Comparison of ENCODE assay signal across 34 mouse cellular contexts in the genomic region with DNA sequence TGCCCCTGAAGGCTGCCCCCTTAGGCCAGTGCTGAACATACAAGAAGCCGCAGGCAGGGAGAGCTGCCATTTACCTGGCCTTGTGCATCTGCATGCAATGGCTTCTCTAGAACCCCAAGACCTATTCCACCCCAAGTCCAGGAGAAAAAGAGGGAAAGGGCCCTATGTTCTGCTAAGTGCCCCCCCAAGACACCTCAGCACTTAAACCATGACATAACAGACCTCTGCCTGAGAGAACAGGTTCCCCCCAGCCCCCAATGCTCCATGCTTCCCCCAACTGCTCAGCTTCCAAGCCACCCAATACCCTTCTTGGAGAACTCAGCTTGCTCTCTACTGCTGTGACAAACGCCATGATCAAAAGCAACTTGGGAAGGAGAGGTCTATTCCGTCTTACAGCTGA.
"Had no signal": no experiment of that assay in that cellular context is flagged by ENCODE, and none has a peak within 500 bp of the region (broad histone marks: within the 10 kb centered on the region; RNA-seq: fewer than 3 reads in every experiment).

No protein-coding gene starts in this region.

- H3K4me2 ChIP-seq: heart, embryonic 11.5 days; heart, embryonic 12.5 days; heart, embryonic 13.5 days; heart, embryonic 15.5 days; hindbrain, embryonic 12.5 days; hindbrain, embryonic 13.5 days; hindbrain, embryonic 14.5 days; hindbrain, embryonic 15.5 days; intestine, embryonic 15.5 days; kidney, embryonic 15.5 days had no signal

- ATAC-seq: hindbrain, embryonic 16.5 days; hindbrain, postnatal 0 days; inflammation-experienced regulatory T-cells, adult 6 months; intestine, embryonic 15.5 days; intestine, embryonic 16.5 days; intestine, postnatal 0 days had no signal

- H3K4me3 ChIP-seq: heart, embryonic 12.5 days; heart, embryonic 13.5 days; heart, embryonic 15.5 days; hindbrain, embryonic 10.5 days; hindbrain, embryonic 12.5 days; hindbrain, embryonic 13.5 days; hindbrain, embryonic 15.5 days; intestine, embryonic 15.5 days; kidney, embryonic 15.5 days; layer of hippocampus, adult 2 months had no signal

- H3K27ac ChIP-seq: heart, embryonic 13.5 days; heart, embryonic 15.5 days; hindbrain, embryonic 10.5 days; hindbrain, embryonic 12.5 days; hindbrain, embryonic 13.5 days; hindbrain, embryonic 14.5 days; hindbrain, embryonic 15.5 days; hindbrain, postnatal 0 days; intestine, embryonic 15.5 days; kidney, embryonic 15.5 days; kidney, postnatal 0 days; layer of hippocampus, adult 2 months had no signal

- H3K9me3 ChIP-seq: heart, embryonic 12.5 days; heart, embryonic 13.5 days; heart, embryonic 15.5 days; hindbrain, embryonic 10.5 days; hindbrain, embryonic 12.5 days; hindbrain, embryonic 15.5 days; intestine, embryonic 15.5 days; kidney, embryonic 15.5 days had no signal

- H3K9ac ChIP-seq: heart, embryonic 12.5 days; heart, embryonic 13.5 days; heart, embryonic 15.5 days; hindbrain, embryonic 12.5 days; hindbrain, embryonic 13.5 days; hindbrain, embryonic 14.5 days; hindbrain, embryonic 15.5 days; intestine, embryonic 15.5 days; kidney, embryonic 15.5 days had no signal

- H3K36me3 ChIP-seq: heart, embryonic 12.5 days; heart, embryonic 13.5 days; heart, embryonic 15.5 days; hindbrain, embryonic 10.5 days; hindbrain, embryonic 12.5 days; hindbrain, embryonic 13.5 days; hindbrain, embryonic 15.5 days; intestine, embryonic 15.5 days; kidney, embryonic 15.5 days had no signal

- DNase-seq: heart, postnatal 10 days; heart, postnatal 14 days; heart, postnatal 36 days; heart, postnatal 4 days; kidney, adult 11 months; kidney, adult 18-20 months; kidney, adult 2 months; kidney, adult 8-10 months; kidney, adult 9 months; kidney, postnatal 10 days; kidney, postnatal 14 days; kidney, postnatal 25 days; kidney, postnatal 36 days; kidney, postnatal 4 days; layer of hippocampus, adult 9-11 months; layer of hippocampus, postnatal 36 days had no signal

- H3K4me1 ChIP-seq: heart, embryonic 12.5 days; heart, embryonic 13.5 days; heart, embryonic 15.5 days; hindbrain, embryonic 10.5 days; hindbrain, embryonic 12.5 days; hindbrain, embryonic 13.5 days; hindbrain, embryonic 15.5 days; intestine, embryonic 15.5 days; kidney, embryonic 15.5 days had no signal
